Mouse (Mus musculus) gastrocnemius, adult 2 months (tissue): Measurements from ENCODE around the gene Gm28043. TPM values are rescaled to one million over a fixed set of nuclear protein-coding genes. Genes with fewer than 3 reads are reported as not detected.

Experiments used
- DNase-seq: peaks from one replicate; pipeline ENCODE4 v3.0.0; 2022
- H3K27ac ChIP-seq: fragments of 200-600 bp; 2 replicates; pipeline ENCODE4 v1.8.1; 2022; ENCODE audit warnings: mild to moderate bottlenecking
- H3K4me3 ChIP-seq: fragments of 200-600 bp; 2 replicates; pipeline ENCODE4 v1.8.1; 2022; ENCODE audit warnings: mild to moderate bottlenecking, moderate library complexity
- CTCF ChIP-seq: fragments of 200-600 bp; IDR thresholded peaks from 2 replicates; pipeline ENCODE4 v1.8.1; 2022; ENCODE audit warnings: antibody characterized with exemption, mild to moderate bottlenecking, moderate library complexity
- intact Hi-C: fragments of 180-260 bp; cut with DNase I; formaldehyde crosslinking; loops from one replicate; pipeline ENCODE4 v1.15.1; 2025
- microRNA-seq: library from miRNA; unstranded; fragments of <30 nt; microRNA quantifications from one replicate; pipeline ENCODE4 v1.2.0, GENCODE M21; 2021
- total RNA-seq, 2 experiments: library from RNA; stranded (reverse); gene quantifications; 2 replicates each; pipeline ENCODE4 v1.2.3; 2021

Gene Gm28043
- total RNA-seq, 2 experiments from 2014 or later: 0.70 to 1.2 TPM

GRCm38 (mm10) chr17:29730510-29731265 lies 116.0 kb downstream of the Gm28043 start:
- intact Hi-C loops: no loop called here
- no peak for TF ChIP-seq CTCF
- DNase-seq: peak; percentile 37

GRCm38 (mm10) chr17:29731266-29731952 lies 116.7 kb downstream of the Gm28043 start:
- no peak for TF ChIP-seq CTCF
- Histone ChIP-seq H3K27ac (no peak overlapping the region), H3K4me3 (no peak overlapping the region)
- no peak for DNase-seq
- intact Hi-C loops: no loop called here

More at GRCm38 (mm10) chr17:29730510-29731265, 116.0 kb downstream of the Gm28043 start:
- Histone ChIP-seq H3K27ac (no peak overlapping the region), H3K4me3 (no peak overlapping the region)

GRCm38 (mm10) chr17:29731953-29732325 lies 117.3 kb downstream of the Gm28043 start:
- no peak for DNase-seq
- intact Hi-C loops: no loop called here
- Histone ChIP-seq H3K4me3 (no peak overlapping the region), H3K27ac (no peak overlapping the region)
- no peak for TF ChIP-seq CTCF

- intact Hi-C loops: no loop called here
- no peak for DNase-seq
These were observed 117.8 kb downstream of the Gm28043 start for GRCm38 (mm10) chr17:29732522-29732921.

GRCm38 (mm10) chr17:29736448-29737014 lies 121.9 kb downstream of the Gm28043 start:
- no peak for TF ChIP-seq CTCF
- Histone ChIP-seq H3K27ac (no peak overlapping the region), H3K4me3 (no peak overlapping the region)
- intact Hi-C loops: no loop called here
- DNase-seq: no peak

More at GRCm38 (mm10) chr17:29732522-29732921, 117.8 kb downstream of the Gm28043 start:
- no peak for TF ChIP-seq CTCF
- H3K27ac ChIP-seq: no peak overlapping the region
- no peak overlapping the region for H3K4me3 ChIP-seq

- intact Hi-C loops: no loop called here
- TF ChIP-seq CTCF: no peak
- Histone ChIP-seq H3K4me3 (no peak overlapping the region), H3K27ac (no peak overlapping the region)
- no peak for DNase-seq
These were observed 123.5 kb downstream of the Gm28043 start for GRCm38 (mm10) chr17:29737849-29738804.

- H3K4me3 ChIP-seq: no peak overlapping the region
- H3K27ac ChIP-seq: no peak overlapping the region
- no peak for TF ChIP-seq CTCF
- no peak for DNase-seq
- intact Hi-C loops: no loop called here
These were observed 132.8 kb downstream of the Gm28043 start for GRCm38 (mm10) chr17:29747466-29747865.

Small RNA genes lying within 50 kb of the gene (microRNA-seq; reads per million reads assigned to microRNA genes)
- gene Mir7667: not detected

Other genes starting within 250 kb of the Gm28043 start
- 10 to 100 TPM; 13.8 to 35.2 TPM for gene Pim1, start 124.1 kb upstream of the Gm28043 start, total RNA-seq
- gene Gm17657, start 65.2 kb upstream of the Gm28043 start, total RNA-seq: not detected
- gene Tbc1d22b, start 65.1 kb upstream of the Gm28043 start, total RNA-seq: 10 to 100 TPM; 10.4 to 11.9 TPM
- not detected for gene Tmem217, start 62.5 kb upstream of the Gm28043 start, total RNA-seq
- 10 to 100 TPM; 20.1 to 22.3 TPM for gene Rnf8, start 86 bp upstream of the Gm28043 start, total RNA-seq
- 10 to 100 TPM; 43.6 to 50.5 TPM for gene Cmtr1, start 45.7 kb downstream of the Gm28043 start, total RNA-seq
- gene Ccdc167, start 102.2 kb downstream of the Gm28043 start, total RNA-seq: 1 to 10 TPM; 6.3 to 7.8 TPM